Mouse (Mus musculus) MEL (cell line): Measurements from ENCODE around the gene Ccdc151. TPM values are rescaled to one million over a fixed set of nuclear protein-coding genes. Genes with fewer than 3 reads are reported as not detected.

Experiments used
- DNase-seq: peaks from one replicate; pipeline ENCODE4 v3.0.0; 2011; ENCODE audit warnings: low read depth, low spot score
- H3K27ac ChIP-seq: 2 replicates; pipeline ENCODE4 v1.5.1; 2012; ENCODE audit warnings: low read depth, mild to moderate bottlenecking, control low read depth, low read length, moderate library complexity; ENCODE audit not compliant: control insufficient read depth
- H3K27me3 ChIP-seq, 2 experiments: fragments of 150-350 bp in 1 of 2; sonication (generic) in 1 of 2; 2 replicates each; pipeline ENCODE4 v1.6.1; 2012; ENCODE audit warnings: low read length in 2 of 2, mild to moderate bottlenecking in 2 of 2, improper control_type of control experiment in 1 of 2, moderate library complexity in 1 of 2; ENCODE audit not compliant: insufficient read depth in 2 of 2, control insufficient read depth in 1 of 2
- H3K36me3 ChIP-seq, 2 experiments: 2 replicates each; pipeline ENCODE4 v1.6.1; 2012 to 2014; ENCODE audit warnings: low read length in 2 of 2, improper control_type of control experiment in 1 of 2, inconsistent platforms in 1 of 2, mild to moderate bottlenecking in 1 of 2; ENCODE audit not compliant: insufficient read depth in 2 of 2, control insufficient read depth in 1 of 2
- H3K4me1 ChIP-seq, 2 experiments: fragments of 150-350 bp in 1 of 2; sonication (generic) in 1 of 2; 2 replicates each; pipeline ENCODE4 v1.6.1; 2012; ENCODE audit warnings: low read length in 2 of 2, improper control_type of control experiment in 1 of 2, mild to moderate bottlenecking in 1 of 2; ENCODE audit not compliant: insufficient read depth in 2 of 2, control insufficient read depth in 1 of 2
- H3K4me3 ChIP-seq, 2 experiments: fragments of 150-350 bp in 1 of 2; sonication (generic) in 1 of 2; 2 replicates each; pipeline ENCODE4 v1.5.1; 2012; ENCODE audit warnings: low read depth in 2 of 2, low read length in 2 of 2, mild to moderate bottlenecking in 2 of 2, moderate library complexity in 2 of 2, control low read depth in 1 of 2, improper control_type of control experiment in 1 of 2; ENCODE audit not compliant: control insufficient read depth in 1 of 2, insufficient read depth in 1 of 2
- H3K79me2 ChIP-seq: 2 replicates; pipeline ENCODE4 v1.6.1; 2012; ENCODE audit warnings: mild to moderate bottlenecking, low read length, moderate library complexity; ENCODE audit not compliant: control insufficient read depth, poor library complexity, insufficient read depth
- H3K9ac ChIP-seq: 2 replicates; pipeline ENCODE4 v1.6.1; 2012; ENCODE audit warnings: low read depth, mild to moderate bottlenecking, control low read depth, low read length, moderate library complexity; ENCODE audit not compliant: control insufficient read depth, poor library complexity, severe bottlenecking
- H3K9me3 ChIP-seq: fragments of 150-350 bp; sonication (generic); replicated peaks from 2 replicates; pipeline ENCODE4 v1.6.1; 2012; ENCODE audit warnings: mild to moderate bottlenecking, low read length, improper control_type of control experiment, moderate library complexity; ENCODE audit not compliant: insufficient read depth
- BHLHE40 ChIP-seq: IDR thresholded peaks from 2 replicates; pipeline ENCODE4 v1.6.1; 2012; ENCODE audit warnings: low read depth, mild to moderate bottlenecking, inconsistent platforms, low read length, improper control_type of control experiment, borderline replicate concordance
- JUND ChIP-seq: IDR thresholded peaks from 2 replicates; pipeline ENCODE4 v1.6.1; 2011; ENCODE audit warnings: low read depth, mild to moderate bottlenecking, improper control_type of control experiment, low read length
- KAT2A ChIP-seq: conservative IDR thresholded peaks from 2 replicates; pipeline ENCODE4 v1.6.1; 2012; ENCODE audit warnings: low read depth, low read length, improper control_type of control experiment, inconsistent platforms
- MXI1 ChIP-seq: IDR thresholded peaks from 2 replicates; pipeline ENCODE4 v1.6.1; 2011; ENCODE audit warnings: mild to moderate bottlenecking, low read depth, low read length, improper control_type of control experiment
- MYB ChIP-seq: IDR thresholded peaks from 2 replicates; pipeline ENCODE4 v1.6.1; 2011; ENCODE audit warnings: mild to moderate bottlenecking, low read depth, low read length, improper control_type of control experiment
- NRF1 ChIP-seq: IDR thresholded peaks from 2 replicates; pipeline ENCODE4 v1.6.1; 2014; ENCODE audit warnings: low read depth, mild to moderate bottlenecking, inconsistent platforms, low read length, improper control_type of control experiment, moderate library complexity; ENCODE audit not compliant: poor library complexity, insufficient read depth, severe bottlenecking
- POLR2A ChIP-seq, 2 experiments: IDR thresholded peaks; 2 replicates each; pipeline ENCODE4 v1.6.1; 2011 to 2012; ENCODE audit warnings: low read length in 2 of 2, mild to moderate bottlenecking in 2 of 2, control low read depth in 1 of 2, improper control_type of control experiment in 1 of 2, low read depth in 1 of 2, moderate library complexity in 1 of 2; ENCODE audit not compliant: control insufficient read depth in 1 of 2, insufficient read depth in 1 of 2, poor library complexity in 1 of 2
- POLR2AphosphoS5 ChIP-seq: IDR thresholded peaks from 2 replicates; pipeline ENCODE4 v1.6.1; 2012; ENCODE audit warnings: low read depth, borderline replicate concordance, mild to moderate bottlenecking, inconsistent platforms, low read length, moderate library complexity, mixed read lengths
- RCOR1 ChIP-seq: IDR thresholded peaks from 2 replicates; pipeline ENCODE4 v1.6.1; 2012; ENCODE audit warnings: low read depth, mild to moderate bottlenecking, inconsistent platforms, low read length, improper control_type of control experiment
- SIN3A ChIP-seq: IDR thresholded peaks from 2 replicates; pipeline ENCODE4 v1.6.1; 2012; ENCODE audit warnings: low read length, improper control_type of control experiment, inconsistent platforms
- SMC3 ChIP-seq: IDR thresholded peaks from 2 replicates; pipeline ENCODE4 v1.6.1; 2011; ENCODE audit warnings: low read depth, low read length, improper control_type of control experiment
- TBP ChIP-seq: IDR thresholded peaks from 2 replicates; pipeline ENCODE4 v1.8.0; 2011; ENCODE audit warnings: low read depth, low read length, improper control_type of control experiment
- USF2 ChIP-seq, 2 experiments: IDR thresholded peaks; 2 replicates each; pipeline ENCODE4 v1.6.1; 2011 to 2012; ENCODE audit warnings: improper control_type of control experiment in 2 of 2, low read length in 2 of 2, borderline replicate concordance in 1 of 2, inconsistent platforms in 1 of 2, low read depth in 1 of 2, mild to moderate bottlenecking in 1 of 2; ENCODE audit not compliant: insufficient read depth in 1 of 2
- ZKSCAN1 ChIP-seq: IDR thresholded peaks from 2 replicates; pipeline ENCODE4 v1.6.1; 2012; ENCODE audit warnings: low read depth, mild to moderate bottlenecking, inconsistent platforms, low read length, improper control_type of control experiment, moderate library complexity
- ZMIZ1 ChIP-seq: IDR thresholded peaks from 2 replicates; pipeline ENCODE4 v1.6.1; 2012; ENCODE audit warnings: low read depth, mild to moderate bottlenecking, inconsistent platforms, low read length, improper control_type of control experiment, moderate library complexity
- ZNF384 ChIP-seq: IDR thresholded peaks from 2 replicates; pipeline ENCODE4 v1.6.1; 2012; ENCODE audit warnings: low read depth, mild to moderate bottlenecking, inconsistent platforms, low read length, improper control_type of control experiment
- polyA plus RNA-seq, 2 experiments: library from polyadenylated mRNA; stranded (reverse) in 1 of 2; unstranded in 1 of 2; fragments of >175 nt in 1 of 2; fragments of >200 nt in 1 of 2; gene quantifications; 2 replicates each; pipeline versions ENCODE4 v1.2.1 to v1.2.4; 2012; ENCODE audit warnings: low replicate concordance in 2 of 2, low read depth in 1 of 2; ENCODE audit not compliant: insufficient read length in 2 of 2, insufficient read depth in 1 of 2, missing spikeins in 1 of 2
- total RNA-seq: library from RNA; depleted of rRNA; stranded (reverse); fragments of 300-350 nt; gene quantifications from 2 replicates; pipeline ENCODE4 v1.2.3, GENCODE M21; 2012

Ccdc151 gene
- total and polyA plus RNA-seq, 3 experiments, result 0.19 to 0.99 TPM; not detected in 1

DNA sequence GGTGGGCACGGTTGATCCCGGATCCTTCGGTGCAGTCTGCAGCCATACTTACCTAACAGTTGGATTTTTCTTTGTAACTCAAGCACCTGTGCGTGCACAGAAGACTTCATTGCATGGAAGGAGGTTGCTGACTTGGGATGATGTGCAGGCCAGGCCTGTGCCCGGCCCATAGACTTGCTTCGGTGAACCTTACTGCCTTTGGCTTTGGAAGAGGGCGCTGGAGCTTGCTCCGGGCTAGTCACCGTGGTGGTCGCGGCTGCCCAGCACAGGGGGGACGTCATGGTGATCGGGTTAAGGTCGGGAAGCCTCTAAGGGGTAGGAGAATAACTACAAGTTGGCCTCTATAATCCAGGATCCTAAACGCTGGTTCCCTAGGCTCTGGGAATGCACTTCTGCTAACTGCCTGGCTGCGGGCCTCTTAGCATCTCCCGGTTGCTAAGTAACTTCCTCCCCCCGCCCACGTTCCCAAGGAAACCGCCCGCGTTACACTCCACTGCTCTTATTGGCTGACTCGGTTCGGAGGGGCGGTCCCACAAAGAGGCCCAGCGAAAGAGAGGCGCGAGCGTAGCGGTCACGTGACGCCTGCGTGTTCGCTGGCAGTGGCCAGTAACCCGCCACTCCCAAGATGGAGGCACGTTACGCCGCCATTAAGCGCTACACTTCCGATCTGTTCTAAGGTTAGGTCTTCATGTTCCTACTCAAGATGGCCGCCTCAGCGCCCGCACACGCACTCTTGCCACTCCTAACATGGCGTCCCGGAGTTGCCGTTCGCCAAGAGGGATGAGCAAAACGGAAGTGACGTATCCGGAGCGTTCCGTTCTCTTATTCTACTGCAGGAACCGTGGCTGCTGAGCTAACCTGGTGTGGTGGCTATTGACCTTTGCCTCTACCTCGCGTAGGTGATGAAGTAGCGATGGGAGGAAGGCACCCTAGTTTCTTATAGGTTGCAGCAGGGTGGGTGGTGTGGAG, at the start of gene Ccdc151, which contains the start of gene Prkcsh (continued):
- TF ChIP-seq POLR2A (IDR thresholded peaks at IDR 0.05; ENCODE audit: control insufficient read depth in 1 of 2, insufficient read depth in 1 of 2, low read depth in 1 of 2, low read length in 2 of 2, poor library complexity in 1 of 2) (peak; percentile 96 to 100), KAT2A (peak; percentile 99), SMC3 (no peak), USF2 (IDR thresholded peaks at IDR 0.05; ENCODE audit: borderline replicate concordance in 1 of 2, insufficient read depth in 1 of 2, low read depth in 1 of 2, low read length in 2 of 2) (peak; percentile 99), NRF1 (peak; percentile 83)

- H3K4me3 ChIP-seq, result no peak within 1 kb of the TSS
- H3K27me3 ChIP-seq, result no peaks in the 10 kb centered on the region
- H3K79me2 ChIP-seq, result no peaks in the 10 kb centered on the region
- no peak within 1 kb of the TSS for H3K27ac ChIP-seq
- no peaks in the 10 kb centered on the region for H3K36me3 ChIP-seq
- TF ChIP-seq ZMIZ1 (no peak), MXI1 (no peak), MYB (no peak), NRF1 (no peak), SIN3A (no peak), USF2 (IDR thresholded peaks at IDR 0.05; ENCODE audit: borderline replicate concordance in 1 of 2, insufficient read depth in 1 of 2, low read depth in 1 of 2, low read length in 2 of 2) (no peak)
- H3K9ac ChIP-seq, result no peak within 1 kb of the TSS
- H3K4me1 ChIP-seq, result no peaks in the 10 kb centered on the region
- no peak for DNase-seq
- no peaks in the 10 kb centered on the region for H3K9me3 ChIP-seq
Measured at GRCm38 (mm10) chr9:22051958-22052254, 49.5 kb upstream of the Ccdc151 start, which contains the start of gene Elavl3. Elavl3 (minus strand) TSS chr9:22052023.

DNA sequence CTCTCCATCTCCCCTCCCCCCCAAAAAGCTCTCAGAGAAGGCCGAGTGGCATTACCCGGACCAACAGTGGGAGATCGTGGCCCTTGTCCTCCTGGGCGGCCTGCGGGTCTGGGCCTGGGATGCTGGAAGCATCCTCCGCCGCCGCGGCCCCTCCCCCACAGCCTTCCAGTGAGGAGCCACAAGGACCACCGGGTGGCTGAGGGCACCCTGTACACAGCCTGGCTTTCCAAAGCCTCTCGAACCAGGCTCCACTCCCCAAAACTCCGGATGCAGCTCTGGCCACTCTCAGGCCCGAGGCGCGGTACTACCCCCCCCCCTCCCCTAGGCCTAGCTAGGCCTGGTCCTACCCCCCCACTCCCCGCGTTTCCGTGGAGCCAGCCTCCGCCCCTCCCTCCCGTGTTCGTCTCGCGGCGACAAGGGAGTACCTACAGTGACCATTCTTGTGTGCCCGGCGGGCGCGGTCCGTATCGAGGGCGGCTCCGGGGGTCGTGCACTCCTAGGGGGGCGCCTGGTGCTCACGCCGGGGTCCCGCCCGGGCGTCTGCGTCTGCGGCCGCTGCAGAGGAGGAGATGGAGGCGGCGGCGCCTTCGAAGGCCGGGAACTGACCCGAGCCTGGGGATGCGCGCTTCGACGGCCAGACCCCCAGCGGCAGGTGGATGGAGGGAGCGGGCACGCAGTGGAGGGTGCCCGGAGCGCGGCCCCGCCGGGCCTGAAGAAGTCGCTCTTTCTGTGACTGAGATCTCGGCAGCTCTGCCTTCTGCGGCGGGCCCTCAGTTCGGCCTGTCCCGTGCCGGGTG, 48.9 kb upstream of the Ccdc151 start:
- Histone ChIP-seq H3K79me2 (no peaks in the 10 kb centered on the region), H3K9me3 (no peaks in the 10 kb centered on the region), H3K4me1 (no peaks in the 10 kb centered on the region), H3K36me3 (no peaks in the 10 kb centered on the region), H3K4me3 (no peak overlapping the region), H3K27ac (no peak overlapping the region), H3K9ac (no peak overlapping the region), H3K27me3 (no peaks in the 10 kb centered on the region)
- no peak for DNase-seq
- TF ChIP-seq TBP (no peak), RCOR1 (no peak), ZNF384 (no peak), ZKSCAN1 (no peak), BHLHE40 (no peak), POLR2AphosphoS5 (no peak), JUND (no peak)
